Mouse (Mus musculus) ES-E14 (cell line): ENCODE data around the gene 4930452B06Rik.

Source experiments
- CHD2 ChIP-seq: IDR thresholded peaks from 2 replicates; pipeline ENCODE4 v1.6.1; 2014; ENCODE audit warnings: mild to moderate bottlenecking, low read depth, low read length, inconsistent platforms
- HCFC1 ChIP-seq: IDR thresholded peaks from 2 replicates; pipeline ENCODE4 v1.6.1; 2012; ENCODE audit warnings: low read length, inconsistent platforms, borderline replicate concordance; ENCODE audit not compliant: insufficient read depth
- ZNF384 ChIP-seq: IDR thresholded peaks from 2 replicates; pipeline ENCODE4 v1.6.1; 2012; ENCODE audit warnings: low read depth, low read length, inconsistent platforms

DNA sequence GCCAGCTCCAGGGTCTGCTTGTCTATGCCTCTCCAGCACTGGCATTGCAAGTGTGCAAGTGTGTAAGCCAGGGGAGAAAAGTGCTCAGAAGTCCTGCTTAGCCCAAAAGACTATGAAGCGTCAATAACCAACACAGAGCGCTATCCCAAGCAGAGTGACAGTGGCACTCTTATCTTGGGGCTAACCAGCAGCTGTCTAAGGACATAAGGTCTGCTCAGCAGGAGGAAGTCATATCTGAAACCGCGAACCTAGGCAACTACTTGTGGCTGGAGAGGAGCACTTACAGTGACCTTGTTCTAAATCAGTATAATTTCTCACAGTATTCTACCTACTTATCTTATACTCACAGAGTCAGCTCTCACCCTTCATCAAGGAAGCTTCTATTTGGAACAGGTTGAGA, 214.9 kb downstream of the 4930452B06Rik start:
- TF ChIP-seq ZNF384 (no peak), HCFC1 (no peak), CHD2 (no peak)
